Mouse (Mus musculus) lung, adult 18-20 months (tissue): Measurements from ENCODE around the gene Gm20708.
A peak's percentile ranks its signal among the peaks of the same experiment; 100 is the strongest.
"Not testable (repeated sequence)": the region's sequence is repeated elsewhere in the genome, so short reads cannot be mapped to it uniquely, and the experiment has no call there.

Source experiments
- DNase-seq, 2 experiments: peaks; one replicate each; pipeline ENCODE4 v3.0.0; 2022; ENCODE audit warnings: mixed read lengths in 2 of 2

The Gm20708 gene

DNA sequence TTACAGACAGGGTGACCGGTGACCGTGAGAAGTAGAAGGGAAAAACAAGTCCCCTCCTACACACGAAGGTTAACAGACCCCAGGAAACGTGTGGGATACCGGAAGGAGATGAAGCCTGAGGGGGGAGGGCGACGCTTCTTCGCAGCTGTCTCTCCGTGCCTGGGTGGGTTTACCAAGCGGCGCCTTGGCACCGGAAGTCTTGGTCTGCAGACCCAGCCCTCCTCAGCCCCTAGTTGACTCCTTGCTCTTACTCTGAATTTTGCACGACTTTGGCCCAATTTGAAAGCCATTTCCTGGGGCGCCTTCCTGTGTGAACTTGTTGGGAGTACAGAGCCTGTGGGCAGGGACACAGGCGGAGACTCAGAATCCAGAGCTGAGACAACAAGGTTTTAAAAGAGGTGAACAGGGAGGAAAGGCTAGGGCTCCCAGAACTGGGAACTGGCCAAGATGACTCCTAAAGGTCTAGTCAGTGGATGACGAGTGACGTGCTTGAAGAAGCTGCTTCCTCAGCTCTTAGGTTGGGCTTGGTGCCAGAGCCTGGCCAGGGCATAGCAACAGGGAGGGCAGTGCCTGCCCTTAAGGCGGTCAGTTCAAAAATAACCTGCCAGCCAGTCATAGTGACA is 28.2 kb upstream of the Gm20708 start:
- DNase-seq, result peak; percentile 82 to 91

DNA sequence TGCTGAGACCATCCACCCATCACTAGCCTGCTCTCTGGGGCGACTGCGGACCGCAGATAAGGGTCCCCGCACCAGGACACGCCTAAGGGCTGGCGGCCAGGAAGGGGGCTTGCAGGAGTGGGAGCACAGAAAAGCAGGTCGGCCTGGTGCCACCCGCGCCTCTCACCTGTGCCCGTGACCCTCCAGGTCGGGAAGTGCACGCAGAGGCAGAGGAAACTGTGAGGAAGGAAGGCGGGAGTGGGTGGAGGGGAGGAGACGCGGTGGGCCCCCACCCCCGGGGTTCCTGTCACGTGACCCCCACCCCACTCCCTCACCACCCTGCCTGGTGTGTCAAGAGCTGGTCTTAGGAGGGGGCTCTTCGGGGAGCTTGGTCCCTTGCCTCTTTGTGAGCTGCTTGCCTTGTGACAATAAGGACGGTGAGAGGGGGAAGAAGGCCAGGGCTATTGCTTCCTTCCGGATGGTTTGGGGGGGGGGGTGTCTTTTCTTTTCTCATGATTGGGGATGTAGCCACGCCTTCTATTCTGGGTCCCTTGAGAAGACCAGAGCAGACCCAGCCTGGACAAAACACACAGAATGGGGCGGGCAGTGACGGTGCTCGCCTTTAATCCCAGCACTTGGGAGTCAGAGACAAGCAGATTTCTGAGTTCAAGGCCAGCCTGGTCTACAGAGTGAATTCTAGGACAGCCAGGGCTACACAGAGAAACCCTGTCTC is 27.3 kb upstream of the Gm20708 start, which contains the start of the genes Tmc8 and Tmc6:
Gene Tmc8 (plus strand): TSS at position 84 of the 712 bp plus-strand sequence.
Gene Tmc6 (minus strand): TSS at position 206 of the 712 bp plus-strand sequence.
- peak; percentile 45 to 59 for DNase-seq

- no peak for DNase-seq
These were observed 26.8 kb upstream of the Gm20708 start for GRCm38 (mm10) chr11:117782705-117783034.

GRCm38 (mm10) chr11:117783089-117783488 is 26.4 kb upstream of the Gm20708 start:
- peak; percentile 59 to 62 for DNase-seq

DNA sequence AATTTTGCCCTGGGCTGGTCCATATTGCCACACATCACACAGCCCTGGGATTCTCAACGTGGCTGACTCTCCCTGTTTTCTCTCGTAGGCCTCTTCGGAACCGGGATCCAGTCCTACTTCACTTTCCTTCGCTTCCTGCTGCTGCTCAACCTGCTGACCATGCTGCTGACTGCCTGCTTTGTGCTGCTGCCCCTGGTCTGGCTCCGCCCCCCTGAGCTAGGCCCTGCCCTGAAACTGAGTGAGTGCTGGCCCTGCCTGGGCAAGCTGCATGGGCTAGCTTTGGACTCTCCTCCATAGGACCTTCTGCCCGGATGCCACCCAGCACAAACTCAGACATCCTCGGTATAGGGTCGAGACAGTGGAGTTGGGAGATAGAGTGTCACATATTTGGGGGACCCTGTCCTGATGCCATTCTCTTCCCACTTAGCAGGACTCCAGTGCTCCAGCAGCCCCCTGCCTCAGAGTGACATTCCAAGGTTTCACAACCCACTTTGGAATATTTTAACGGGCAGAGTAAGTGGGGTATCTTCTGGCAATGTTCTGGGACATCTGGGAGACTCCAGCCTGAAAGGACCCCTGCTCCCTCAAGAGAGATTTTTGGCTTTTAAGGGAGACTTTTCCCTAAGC is 25.7 kb upstream of the Gm20708 start:
- peak in 1 of 2 experiments; percentile 43 for DNase-seq

DNA sequence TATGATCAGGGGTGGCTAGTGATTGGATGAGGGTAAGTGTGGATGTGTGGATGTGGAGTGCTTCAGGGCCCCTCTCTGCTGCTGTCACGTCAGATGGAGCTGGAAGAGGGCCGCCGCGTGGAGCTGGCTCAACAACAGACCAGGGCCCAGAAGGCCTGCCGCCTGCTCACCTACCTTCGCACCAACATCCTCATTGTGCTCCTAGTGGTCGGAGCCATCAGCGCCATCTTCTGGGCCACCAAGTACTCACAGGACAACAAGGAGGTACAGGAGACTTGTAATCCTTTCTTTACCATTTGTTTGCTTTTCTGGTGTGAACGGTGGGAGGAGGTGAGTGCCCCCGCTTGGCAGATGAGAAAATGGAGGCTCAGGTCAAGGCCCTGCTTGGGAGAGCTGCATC is 23.2 kb upstream of the Gm20708 start:
- DNase-seq, result peak; percentile 67 to 71

GRCm38 (mm10) chr11:117788481-117788880 is 21.0 kb upstream of the Gm20708 start:
- DNase-seq, result not testable (repeated sequence)

GRCm38 (mm10) chr11:117790286-117790685 is 19.2 kb upstream of the Gm20708 start:
- DNase-seq, result peak; percentile 76 to 78

DNA sequence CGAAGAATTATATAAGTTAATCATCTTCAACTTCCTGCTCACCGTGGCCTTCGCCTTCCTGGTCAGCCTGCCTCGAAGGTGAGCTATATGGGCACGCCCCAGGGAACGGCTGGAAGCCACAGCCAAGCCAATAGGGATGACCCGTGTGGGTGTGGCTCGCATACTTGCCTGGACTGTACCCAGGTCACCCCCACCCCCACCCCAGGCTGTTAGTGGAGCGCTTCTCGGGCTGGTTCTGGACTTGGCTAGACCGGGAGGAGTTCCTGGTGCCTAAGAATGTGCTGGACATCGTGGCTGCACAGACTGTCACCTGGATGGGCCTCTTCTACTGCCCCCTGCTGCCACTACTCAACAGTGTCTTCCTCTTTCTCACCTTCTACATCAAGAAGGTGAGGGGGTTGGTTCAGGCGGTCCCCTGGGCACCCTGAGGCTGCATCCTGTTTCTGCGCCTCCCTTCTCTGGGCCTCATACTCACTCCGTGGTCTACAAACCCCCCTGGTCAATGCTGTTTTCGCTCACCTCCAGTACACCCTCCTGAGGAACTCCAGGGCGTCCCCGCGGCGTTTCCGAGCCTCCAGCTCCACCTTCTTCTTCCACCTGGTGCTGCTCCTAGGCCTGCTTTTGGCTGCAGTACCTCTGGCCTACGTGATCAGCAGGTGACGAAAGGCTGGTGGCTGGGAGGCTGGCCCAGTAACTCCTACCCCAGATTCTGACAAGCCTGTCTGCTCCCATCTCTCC is 18.6 kb upstream of the Gm20708 start:
- DNase-seq, result peak; percentile 50 to 70

DNA sequence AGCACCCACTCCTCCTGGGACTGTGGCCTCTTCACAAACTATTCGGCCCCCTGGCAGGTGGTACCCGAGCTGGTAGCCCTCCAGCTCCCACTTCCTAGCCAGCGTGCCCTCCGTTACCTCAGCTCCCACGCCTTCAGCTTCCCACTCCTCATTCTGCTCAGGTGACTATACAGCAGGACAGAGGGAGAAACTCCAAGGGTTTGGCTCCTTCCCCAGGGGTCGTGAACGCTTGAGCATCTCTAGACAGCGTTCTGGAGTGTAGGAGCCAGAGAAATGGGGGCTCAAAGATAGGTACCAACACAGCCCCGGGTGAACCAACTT is 18.1 kb upstream of the Gm20708 start:
- DNase-seq, result no peak

DNA sequence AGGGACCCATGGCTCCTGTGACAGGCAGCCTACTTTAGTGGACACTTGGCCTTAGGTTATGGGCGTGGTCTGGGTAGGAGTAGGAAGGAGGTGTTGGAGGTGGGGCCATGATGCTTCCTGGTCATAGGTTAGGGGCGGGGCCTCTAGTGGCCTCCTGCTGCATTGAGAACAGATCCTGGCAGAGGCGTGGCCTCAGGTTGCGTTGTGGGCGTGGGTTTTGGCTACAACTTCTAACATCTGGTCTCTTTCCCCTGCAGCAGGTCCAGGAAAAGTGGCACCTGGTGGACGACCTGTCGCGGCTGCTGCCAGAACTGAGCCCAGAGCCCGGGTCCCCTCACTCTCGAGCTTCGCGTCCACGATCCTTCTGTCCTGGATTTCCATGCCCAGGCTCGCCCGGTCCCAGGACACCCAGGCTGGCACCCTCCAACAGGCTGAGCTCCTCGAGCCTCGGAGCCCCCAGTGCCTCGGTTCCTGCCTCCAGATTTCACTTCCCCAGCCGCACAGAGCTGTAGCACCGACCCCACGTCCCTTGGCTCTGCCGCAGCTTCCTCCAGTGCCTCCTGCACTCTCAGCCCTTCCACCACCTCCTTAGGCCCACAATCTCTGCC is 17.1 kb upstream of the Gm20708 start:
- peak; percentile 93 to 95 for DNase-seq

DNA sequence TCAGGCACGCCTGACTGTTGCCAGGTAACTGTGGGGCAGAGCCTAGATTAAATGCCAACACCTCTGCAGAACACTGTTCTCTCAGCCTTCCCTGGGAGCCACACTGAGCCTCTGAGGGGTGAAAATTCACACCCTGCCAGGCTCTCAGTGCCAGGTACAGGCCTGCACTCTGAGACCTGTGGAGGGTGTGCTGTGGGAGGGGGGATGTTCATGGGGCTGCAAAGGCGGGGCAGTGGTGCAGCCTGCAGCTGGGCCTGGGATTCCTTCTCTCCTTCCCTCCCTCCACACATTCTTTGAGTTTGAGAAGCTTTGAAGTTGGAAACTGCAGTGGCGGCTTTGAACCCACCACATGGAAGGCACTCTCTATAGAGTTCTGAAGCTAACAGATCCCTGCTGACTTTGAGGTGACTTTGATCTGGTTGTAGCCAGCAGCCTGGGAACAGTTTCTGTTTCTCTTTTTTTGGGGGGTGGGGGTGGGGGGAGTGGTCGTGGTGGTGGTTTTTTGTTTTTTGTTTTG is 15.4 kb upstream of the Gm20708 start:
- DNase-seq, result no peak

GRCm38 (mm10) chr11:117796954-117797353 is 12.5 kb upstream of the Gm20708 start:
- DNase-seq, result no peak

DNA sequence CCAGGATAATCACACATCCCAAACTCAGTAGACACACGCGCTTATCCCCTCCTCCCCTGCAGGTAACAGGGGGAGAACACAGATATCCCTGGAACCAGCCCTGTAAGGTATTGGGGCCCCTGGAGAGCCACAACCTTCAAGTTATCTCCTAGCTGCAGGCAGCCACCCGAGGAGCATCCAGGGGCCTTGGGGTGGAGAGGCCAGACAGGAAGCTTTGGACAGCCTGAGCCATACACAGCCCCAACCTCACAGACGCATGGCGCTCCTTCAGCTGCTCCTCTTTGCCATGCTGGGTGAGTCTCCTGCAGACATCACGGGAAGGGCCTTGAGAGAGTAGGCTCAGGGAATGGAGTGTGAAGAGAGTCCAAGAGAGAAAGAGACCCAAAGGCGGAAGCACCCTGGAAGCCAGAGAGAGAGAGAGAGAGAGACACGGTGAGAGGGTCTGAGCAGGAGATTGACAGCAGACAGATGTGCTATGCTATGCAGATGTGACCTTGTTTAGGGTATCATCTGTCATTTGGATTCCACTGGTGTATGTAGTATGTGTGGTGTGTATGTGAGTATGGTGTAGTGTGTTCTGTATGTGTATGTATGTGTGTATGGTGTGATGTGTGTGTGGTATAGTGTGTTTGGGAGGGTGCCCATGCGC is 11.8 kb upstream of the Gm20708 start, which contains the start of gene 6030468B19Rik:
Gene 6030468B19Rik (plus strand): TSS at position 150 of the 649 bp plus-strand sequence.
- DNase-seq, result no peak

DNA sequence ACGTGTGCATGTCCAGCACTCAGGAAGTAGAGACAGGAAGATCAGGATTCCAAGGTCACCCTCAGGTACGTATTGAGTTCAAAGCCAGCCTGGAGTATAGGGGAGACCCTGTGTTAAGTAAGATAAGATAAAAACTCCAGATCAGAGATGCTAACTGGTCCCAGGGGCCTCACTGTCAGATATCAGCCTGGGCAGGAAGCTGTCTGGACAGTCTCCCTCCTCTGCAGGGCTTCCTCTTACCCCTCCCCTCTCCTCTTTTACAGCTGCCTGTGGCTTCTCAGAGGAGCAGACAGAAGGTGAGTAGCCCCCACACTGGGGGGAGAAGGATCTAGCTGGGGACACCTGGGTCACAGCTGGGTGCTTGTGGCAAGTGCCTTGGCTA is 11.3 kb upstream of the Gm20708 start:
- no peak for DNase-seq

- no peak for DNase-seq
These were observed 10.3 kb upstream of the Gm20708 start for GRCm38 (mm10) chr11:117799174-117799573.

DNA sequence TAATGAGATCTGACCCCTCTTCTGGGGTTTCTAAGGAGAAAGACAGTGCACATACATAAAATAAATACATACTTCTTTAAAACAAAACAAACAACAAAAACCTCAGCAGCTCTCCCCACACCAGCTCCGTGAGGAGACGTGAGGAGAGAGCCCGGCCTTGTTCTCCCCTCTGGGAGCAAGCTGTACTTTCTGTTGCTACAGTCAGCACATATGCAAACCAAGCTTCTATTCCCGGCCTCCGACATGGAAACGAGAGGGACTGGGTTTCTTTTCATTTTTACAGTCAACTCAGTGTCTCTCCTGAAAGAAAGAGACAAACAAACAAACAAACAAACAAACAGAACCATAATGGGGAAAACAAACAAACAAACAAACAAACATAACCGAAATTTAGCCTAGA is 9.4 kb upstream of the Gm20708 start:
- DNase-seq, result no peak

- no peak for DNase-seq
These were observed 7.8 kb upstream of the Gm20708 start for GRCm38 (mm10) chr11:117801650-117802049.

- DNase-seq, result no peak
These were observed 6.2 kb upstream of the Gm20708 start for GRCm38 (mm10) chr11:117803166-117803688.

DNA sequence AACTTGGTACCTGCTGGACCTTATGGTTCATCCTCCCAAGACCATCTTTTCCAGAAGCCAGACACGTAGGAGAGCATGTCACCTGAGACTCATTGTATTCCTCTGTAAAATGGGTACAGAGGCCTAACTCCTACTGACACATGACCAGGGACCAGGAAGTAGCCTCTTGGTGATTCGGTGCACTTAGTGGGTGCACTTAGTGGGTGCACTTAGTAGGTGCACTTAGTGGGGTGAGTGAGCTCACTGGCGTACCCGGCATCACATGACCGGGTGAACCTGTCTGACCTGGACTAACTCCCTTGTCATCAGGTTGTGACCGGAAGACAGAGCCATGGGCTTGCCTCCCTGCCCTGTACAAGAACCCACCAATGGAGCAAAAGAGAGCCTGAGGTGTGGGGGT is 2.7 kb upstream of the Gm20708 start:
- no peak for DNase-seq

GRCm38 (mm10) chr11:117810401-117811046 is 1.1 kb downstream of the Gm20708 start:
- DNase-seq, result peak; percentile 91 to 95
